Mouse (Mus musculus): ENCODE measurements around the gene Fbh1. TPM values are rescaled to one million over a fixed set of nuclear protein-coding genes. Genes with fewer than 3 reads are reported as not detected.
"Not testable (repeated sequence)": the region's sequence is repeated elsewhere in the genome, so short reads cannot be mapped to it uniquely, and the experiment has no call there.

Fbh1 gene
- polyA plus RNA-seq, 1 experiment = 65.1 TPM

DNA sequence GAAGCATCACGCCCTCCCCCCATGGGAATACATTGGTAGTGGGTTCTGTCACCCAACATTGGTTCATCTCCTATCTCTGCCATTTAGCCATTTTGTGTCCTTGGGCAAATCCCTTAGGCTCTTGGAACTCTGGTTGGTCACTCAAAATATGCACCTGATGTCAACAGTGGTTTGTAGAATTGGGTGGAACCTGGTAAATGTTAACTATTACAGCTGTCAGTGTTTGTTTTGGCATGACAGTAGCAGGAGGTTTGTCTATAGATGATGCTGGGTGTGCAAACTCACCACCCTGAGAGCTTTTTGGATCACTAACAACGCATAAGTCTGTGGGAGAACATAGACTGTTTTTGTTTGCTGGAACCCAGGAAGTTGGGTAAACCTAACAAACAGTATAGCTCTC is 58.8 kb downstream of the Fbh1 start:
- no peak for DNase-seq (ENCODE audit: low spot score)

DNA sequence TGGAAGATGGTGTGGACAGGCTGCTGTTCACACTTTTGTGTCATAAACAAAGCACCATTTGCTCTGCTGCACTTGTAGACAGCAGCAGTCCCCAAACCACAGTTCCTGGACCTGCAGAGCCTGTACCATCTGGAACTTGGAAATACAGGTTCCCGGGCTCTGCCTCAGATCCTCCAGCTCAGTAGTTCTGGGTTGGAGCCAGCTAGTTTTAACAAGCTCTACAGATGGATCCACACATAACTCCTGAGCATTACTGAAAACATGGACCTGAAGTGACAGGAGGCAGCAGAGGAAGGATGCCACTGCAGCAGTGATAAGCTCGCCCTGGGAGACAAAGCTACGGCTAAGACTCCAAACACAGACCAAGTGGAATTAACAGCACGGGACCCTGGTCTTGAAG is 62.8 kb downstream of the Fbh1 start:
- no peak for DNase-seq (ENCODE audit: low spot score)

DNA sequence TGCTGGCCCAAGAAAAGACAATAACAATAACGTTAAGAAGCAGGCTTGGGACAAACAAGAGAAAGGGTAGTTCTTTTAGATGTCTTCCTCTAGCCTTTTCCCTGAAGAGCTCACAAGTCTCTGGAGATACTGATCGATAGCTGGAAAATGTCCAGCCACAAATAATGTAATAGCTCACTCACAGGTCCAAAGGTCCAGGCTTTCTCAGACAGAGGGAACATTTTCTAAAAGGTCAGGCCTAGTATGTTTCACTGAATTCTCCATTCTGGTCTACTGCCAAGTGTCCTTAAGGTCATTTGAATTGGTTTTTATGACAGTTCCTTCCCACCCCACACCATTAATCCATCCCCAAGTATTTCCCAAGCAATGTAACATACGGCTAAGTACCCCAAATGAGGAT is 64.4 kb downstream of the Fbh1 start:
- no peak for DNase-seq (ENCODE audit: low spot score)

DNA sequence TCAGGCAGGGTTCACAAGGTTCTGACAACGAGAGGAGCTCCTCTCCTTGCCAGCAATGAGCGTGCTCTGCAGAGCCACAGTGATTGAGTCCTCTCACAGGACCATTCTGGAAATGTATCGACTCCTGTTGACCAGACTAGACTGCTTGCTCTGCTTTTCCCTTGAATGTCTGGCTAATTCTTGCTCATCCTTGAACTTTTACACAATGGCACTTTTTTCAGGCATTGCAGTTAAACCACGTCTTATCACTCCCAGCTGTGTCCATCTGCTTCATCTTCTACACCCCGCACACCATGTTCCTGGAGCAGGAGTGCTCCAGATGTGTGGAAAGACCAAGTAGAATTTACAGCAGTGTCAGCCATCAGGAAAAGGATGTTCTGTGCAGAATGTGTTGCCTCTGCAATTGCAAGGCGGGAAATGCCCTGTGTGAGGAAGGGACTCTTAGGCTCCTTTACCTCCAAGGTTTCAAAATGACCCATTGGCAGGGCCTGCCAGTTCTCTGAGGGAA is 64.8 kb downstream of the Fbh1 start:
- no peak for DNase-seq (ENCODE audit: low spot score)

DNA sequence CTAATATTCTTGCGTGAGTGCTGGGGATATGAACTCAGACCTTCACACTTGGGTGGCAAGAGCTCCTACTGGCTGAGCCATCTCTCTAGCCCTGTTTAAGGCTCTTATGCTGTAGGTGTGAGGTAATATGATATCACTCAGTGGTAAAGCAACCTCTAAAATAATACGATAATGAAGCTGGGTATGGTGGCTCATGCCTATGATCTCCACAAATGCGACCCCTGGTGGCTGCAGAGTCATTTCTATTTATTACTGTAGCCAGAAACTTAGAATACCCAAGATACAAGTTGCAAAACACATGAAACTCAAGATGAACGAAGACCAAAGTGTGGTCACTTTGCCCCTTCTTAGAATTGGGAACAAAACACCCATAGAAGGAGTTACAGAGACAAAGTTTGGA is 67.3 kb downstream of the Fbh1 start:
- not testable (repeated sequence) for DNase-seq (ENCODE audit: low spot score)

DNA sequence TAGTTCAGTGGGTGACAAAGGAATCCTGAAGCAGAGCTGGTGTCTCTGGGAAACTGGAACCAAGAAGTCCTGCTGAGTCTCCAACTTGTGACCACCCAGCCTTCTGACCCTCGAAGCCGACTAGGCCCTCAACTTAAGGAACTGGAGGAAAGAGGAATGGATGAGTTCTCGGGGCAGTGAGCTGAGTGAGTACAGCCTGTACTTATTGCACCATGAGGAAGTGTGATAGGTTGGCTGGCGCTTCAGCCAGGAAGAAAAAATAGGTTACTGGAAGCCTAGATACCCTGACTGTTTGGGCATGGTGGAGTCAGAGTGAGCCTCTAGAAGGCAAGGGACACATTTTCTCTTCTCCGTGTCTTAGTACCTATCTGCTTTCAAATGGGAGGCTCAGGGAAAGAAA is 68.8 kb downstream of the Fbh1 start:
- no peak for DNase-seq (ENCODE audit: low spot score)

DNA sequence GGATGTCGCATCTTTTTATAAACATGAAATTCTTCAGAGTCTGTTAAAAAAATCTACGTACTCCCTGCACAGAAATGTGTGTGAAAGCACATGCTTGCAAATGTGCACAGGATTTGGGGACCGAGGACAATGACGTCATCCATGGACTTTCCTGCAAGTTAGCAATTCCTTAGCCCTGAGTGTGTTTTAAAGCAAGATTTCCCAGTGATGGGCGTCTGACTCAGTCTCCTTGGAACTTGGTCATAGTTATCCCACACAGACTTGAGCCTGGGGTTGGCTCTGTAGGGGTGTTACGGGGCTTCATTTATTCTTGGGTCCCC is 70.7 kb downstream of the Fbh1 start:
- no peak for DNase-seq (ENCODE audit: low spot score)

DNA sequence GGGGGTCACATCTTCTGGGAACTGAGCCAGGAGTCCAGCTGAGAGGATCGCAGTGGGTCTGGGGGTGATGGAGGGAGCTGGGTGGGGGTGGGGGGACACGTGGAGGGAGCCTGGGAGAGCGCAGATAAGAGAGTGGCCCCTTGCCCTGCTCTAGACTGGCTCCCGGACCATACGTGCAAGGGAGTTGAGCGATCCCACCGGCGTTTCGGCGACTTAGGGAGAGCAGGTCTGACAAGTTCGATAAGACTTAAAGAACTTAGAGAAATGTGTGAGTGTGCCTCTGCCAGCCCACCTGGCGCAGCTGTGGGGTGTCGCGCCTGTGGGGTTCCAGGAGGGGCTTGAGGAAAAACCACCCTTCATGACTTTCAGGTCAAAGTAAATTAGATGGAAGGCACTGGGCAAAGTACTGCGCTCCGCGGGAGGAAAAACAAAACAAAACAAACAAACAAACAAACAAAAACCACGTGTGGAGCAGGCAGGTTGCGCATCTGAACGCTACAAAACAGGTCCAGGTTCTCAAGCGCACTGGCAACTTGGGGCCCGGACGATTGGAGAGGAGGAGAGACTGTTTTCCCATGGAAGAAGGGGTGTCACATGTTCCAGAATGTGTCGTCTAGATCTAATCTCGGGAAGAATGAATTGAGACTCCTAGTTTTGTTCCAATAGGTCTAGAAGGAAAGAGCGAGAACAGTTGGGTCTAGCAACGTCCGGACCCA is 71.2 kb downstream of the Fbh1 start:
- no peak for DNase-seq (ENCODE audit: low spot score)

DNA sequence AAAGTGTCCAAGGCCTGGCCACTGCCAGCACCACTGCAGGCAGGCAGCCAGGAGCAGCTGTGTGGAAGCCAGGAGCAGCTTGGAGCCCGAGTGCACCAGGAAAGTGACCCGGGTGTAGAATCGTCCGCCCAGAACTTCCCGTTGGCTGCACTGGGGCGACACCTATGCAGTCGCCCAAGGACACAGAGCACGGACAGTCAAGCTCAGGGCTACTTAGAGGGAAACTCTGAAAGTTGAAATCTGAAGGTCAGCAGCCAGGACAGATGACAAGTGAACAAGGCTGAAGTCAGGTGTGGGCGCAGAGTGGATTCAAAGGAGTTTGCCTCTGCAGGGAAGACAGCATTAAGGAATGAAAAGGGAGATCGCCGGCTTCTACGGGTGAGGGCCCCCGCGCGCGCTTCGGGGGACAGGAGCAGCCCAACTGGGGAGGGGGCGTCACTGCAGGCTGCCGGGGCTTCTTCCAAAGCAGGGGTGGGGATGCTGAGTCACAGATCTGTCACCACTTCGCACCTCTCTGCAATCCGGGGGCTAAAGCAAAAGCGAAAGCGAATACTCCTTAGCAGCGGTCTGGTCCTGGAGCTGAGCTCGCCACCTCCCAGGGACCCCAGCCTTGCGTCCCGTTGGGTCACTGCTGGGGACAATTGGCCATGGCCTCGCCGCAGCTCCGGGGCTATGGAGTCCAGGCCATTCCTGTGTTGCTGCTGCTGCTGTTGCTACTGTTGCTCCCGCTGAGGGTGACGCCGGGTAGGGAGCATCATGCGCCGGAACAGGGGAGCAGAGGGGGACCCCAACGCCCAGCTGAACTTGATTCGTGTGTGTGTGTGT is 72.0 kb downstream of the Fbh1 start, which contains the start of gene Il15ra:
TSS of gene Il15ra (plus strand) at position 90 of the 825 bp plus-strand sequence.
- peak; percentile 56 for DNase-seq (ENCODE audit: low spot score)

DNA sequence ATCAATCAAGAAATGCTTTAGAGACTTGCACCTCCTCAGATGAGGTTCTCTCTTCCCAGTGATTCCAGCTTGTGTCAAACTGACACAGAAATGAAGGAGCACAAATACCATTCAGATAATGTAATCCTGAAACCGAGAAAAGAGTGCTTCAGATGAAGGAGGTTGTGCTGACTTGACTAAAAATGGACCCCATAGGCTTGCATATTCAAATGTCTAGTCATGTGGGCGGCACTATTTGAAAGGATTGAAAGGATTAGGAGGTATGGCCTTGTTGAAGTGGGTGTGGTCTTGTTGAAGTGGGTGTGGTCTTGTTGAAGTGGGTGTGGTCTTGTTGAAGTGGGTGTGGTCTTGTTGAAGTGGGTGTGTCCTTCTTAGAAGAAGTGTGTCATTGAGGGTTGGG is 77.5 kb downstream of the Fbh1 start:
- no peak for DNase-seq (ENCODE audit: low spot score)

DNA sequence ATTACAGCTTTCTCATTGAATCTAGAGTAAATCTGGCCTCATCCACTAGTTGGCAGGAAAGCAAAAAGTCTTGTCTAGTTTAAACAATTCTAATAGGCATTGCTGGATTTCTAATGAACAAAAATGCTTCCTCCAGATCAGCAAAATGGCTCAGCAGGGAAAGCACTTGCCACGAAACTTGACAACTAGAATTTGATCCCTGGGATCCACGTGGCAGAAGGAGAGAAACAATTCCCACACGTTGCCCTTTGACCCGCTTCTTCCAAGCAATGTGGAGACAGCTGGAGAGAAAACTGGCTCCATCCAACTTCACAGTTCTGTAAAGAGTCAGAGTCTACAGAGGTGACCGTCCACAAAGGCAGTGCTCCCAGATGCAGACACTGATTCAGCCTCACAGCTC is 78.4 kb downstream of the Fbh1 start:
- DNase-seq (ENCODE audit: low spot score) = no peak

DNA sequence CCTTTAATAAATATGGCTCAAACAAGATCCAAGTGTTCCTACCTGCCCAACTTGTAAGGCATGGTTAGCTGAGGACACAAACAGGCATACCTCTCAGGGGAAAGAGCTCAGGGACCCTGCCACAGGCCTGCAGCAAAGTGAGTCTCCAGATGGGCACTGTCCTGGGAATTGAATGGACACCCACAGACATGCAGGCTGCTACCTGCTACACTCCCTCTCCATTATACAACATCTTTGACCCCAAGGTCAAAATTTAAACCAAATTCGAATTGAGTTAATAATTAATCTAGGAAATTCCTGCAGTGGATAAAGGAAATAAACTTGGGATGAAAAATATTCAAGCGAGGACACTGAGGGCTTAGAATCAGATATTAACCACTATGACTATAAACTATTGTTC is 81.5 kb downstream of the Fbh1 start:
- no peak for DNase-seq (ENCODE audit: low spot score)

DNA sequence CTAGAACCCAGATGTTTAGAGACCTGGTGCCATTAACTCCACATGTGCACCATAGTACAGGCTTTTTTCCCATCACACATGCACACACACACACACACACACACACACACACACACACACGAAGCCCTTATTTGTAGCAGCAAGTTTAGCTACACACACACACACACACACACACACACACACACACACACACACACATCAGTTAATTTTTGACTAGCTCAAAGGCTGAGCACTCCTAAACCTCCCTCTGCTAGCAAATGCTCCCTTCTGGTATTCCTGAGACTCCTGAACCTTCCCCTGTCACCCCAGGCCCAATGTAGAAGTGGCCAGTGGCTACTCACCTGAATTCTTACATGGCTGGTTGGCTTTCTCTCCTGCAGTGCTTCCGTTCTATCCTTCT is 83.3 kb downstream of the Fbh1 start:
- no peak for DNase-seq (ENCODE audit: low spot score)

DNA sequence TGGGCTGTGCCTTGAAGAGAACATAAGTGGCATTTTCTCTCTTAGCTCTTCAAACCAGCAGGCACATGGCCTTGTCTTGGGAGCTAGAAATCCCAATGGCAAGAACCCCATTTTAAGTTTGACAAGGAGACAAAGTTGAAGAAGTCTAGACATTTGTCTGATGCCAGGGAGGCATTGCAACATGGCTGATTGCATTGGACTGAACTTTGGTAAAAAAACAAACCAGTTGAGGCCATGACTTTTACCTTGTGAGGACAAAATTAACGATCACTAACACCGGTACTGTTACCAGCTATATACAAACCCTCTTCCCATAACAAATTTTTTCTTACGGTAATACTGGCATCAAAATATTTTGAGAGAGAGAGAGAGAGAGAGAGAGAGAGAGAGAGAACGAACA is 84.0 kb downstream of the Fbh1 start:
- DNase-seq (ENCODE audit: low spot score) = no peak

Other genes starting within 250 kb of the Fbh1 start
- gene Pfkfb3, start 223.5 kb downstream of the Fbh1 start, polyA plus RNA-seq (2012; rRNA removed) = 31.5 and 34.5 TPM in 2 replicates
- 88.0 and 120 TPM in 2 replicates for gene Rbm17, start 173.4 kb downstream of the Fbh1 start, polyA plus RNA-seq (2012; rRNA removed)
- gene Gm17490, start 151.3 kb downstream of the Fbh1 start, polyA plus RNA-seq (2012; rRNA removed) = not detected in 2 replicates
- gene Il2ra, start 134.8 kb downstream of the Fbh1 start, polyA plus RNA-seq (2012; rRNA removed) = 0.65 and 0.96 TPM in 2 replicates
- gene Il15ra, start 72.3 kb downstream of the Fbh1 start, polyA plus RNA-seq (2012; rRNA removed) = 25.4 and 29.2 TPM in 2 replicates
- 94.4 and 122 TPM in 2 replicates for gene Ankrd16, start 294 bp upstream of the Fbh1 start, polyA plus RNA-seq (2012; rRNA removed)